Mouse (Mus musculus): ENCODE measurements around the gene Zswim3.

DNA sequence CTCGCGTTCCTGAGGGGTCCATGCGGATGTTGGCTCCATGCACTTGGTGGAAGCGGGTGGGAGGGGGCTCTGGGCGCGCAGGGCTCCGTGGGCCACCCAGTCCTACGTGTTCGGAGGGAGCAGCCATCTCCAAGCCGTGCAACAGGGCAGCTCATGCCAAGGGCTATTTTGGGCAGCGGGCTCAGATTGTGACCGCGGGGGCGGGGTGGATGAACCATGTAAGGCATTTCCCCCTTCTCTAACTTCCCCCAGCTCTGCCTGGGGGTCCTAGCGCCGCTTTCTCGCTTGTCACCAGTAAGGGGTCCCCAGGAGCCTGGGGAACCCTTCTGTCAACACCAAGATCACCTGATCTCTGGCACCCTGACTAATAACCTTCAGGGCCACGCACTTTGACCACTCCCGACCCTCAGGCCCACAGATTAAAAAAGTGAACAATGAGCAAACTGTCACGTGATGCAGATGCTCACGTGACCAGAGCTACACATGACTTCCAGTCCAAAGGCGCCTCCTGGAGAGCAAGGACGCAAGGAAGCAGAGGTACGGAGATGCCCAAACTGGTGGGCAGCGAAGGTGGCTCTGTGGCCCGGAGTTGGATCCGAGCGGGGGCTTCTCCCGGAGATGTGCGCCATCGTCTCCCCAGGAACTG, 28.5 kb downstream of the Zswim3 start, which contains the start of gene Neurl2:
- TF ChIP-seq GATA1 (IDR thresholded peaks at IDR 0.05; ENCODE audit: borderline replicate concordance, low read length) = no peak
- no peak for TF ChIP-seq FLI1 (IDR thresholded peaks at IDR 0.05; ENCODE audit: low read length)
